In the genomic region with DNA sequence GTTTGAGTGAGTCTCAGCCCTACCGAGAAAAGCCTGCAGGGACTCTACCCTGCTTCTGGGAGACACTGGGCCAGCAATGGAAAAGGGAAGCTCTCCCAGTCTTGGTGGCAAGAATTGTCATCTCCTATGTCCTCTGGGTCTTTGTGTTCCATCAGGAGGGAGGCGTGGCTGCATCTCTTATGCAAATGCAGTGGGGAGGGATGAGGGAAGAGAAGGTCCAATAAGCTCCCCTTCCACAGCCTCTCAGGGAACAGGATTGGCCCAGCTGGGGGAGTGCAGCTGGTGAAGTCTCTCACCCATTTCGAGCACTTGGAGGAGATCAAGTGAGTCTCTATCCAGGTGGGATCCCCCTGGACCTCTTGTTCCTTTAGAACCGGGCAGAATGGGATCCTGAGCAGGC, we compare ENCODE assay signal across 14 mouse cellular contexts.
"Had no signal": no experiment of that assay in that cellular context is flagged by ENCODE, and none has a peak within 500 bp of the region (broad histone marks: within the 10 kb centered on the region; RNA-seq: fewer than 3 reads in every experiment).

No protein-coding gene starts in this region.

- H3K27ac ChIP-seq: midbrain, embryonic 13.5 days; midbrain, embryonic 15.5 days; neural tube, embryonic 12.5 days; stomach, embryonic 15.5 days; stomach, postnatal 0 days had no signal

- H3K9ac ChIP-seq: lung, embryonic 14.5 days; midbrain, embryonic 13.5 days; midbrain, embryonic 15.5 days; neural tube, embryonic 12.5 days; stomach, embryonic 15.5 days had no signal

- H3K36me3 ChIP-seq: midbrain, embryonic 13.5 days; midbrain, embryonic 15.5 days; neural tube, embryonic 12.5 days; stomach, embryonic 15.5 days had no signal

- ATAC-seq: midbrain, embryonic 13.5 days; midbrain, embryonic 15.5 days had no signal

- H3K27me3 ChIP-seq: midbrain, embryonic 13.5 days; midbrain, embryonic 15.5 days; neural tube, embryonic 12.5 days; stomach, embryonic 15.5 days had no signal

- H3K4me1 ChIP-seq: midbrain, embryonic 13.5 days; midbrain, embryonic 15.5 days; neural tube, embryonic 12.5 days; stomach, embryonic 15.5 days had no signal

- H3K4me2 ChIP-seq: lung, embryonic 14.5 days; midbrain, embryonic 11.5 days; midbrain, embryonic 13.5 days; midbrain, embryonic 15.5 days; neural tube, embryonic 12.5 days; stomach, embryonic 15.5 days had no signal

- H3K4me3 ChIP-seq: midbrain, embryonic 13.5 days; midbrain, embryonic 15.5 days; neural tube, embryonic 12.5 days; stomach, embryonic 15.5 days had no signal

- DNase-seq: lung, adult 18-20 months; lung, embryonic 14.5 days; lung, postnatal 10 days; lung, postnatal 4 days; right cerebral cortex, postnatal 14 days; thymus, adult 2 months; thymus, postnatal 25 days; thymus, postnatal 4 days had no signal

- H3K9me3 ChIP-seq: midbrain, embryonic 13.5 days; midbrain, embryonic 15.5 days; neural tube, embryonic 12.5 days; stomach, embryonic 15.5 days had no signal
